Mouse (Mus musculus) heart, embryonic 10.5 days (tissue): Measurements from ENCODE around the gene Oas1h. TPM values are rescaled to one million over a fixed set of nuclear protein-coding genes. Genes with fewer than 3 reads are reported as not detected.
A peak's percentile ranks its signal among the peaks of the same experiment; 100 is the strongest.
"Not testable (repeated sequence)": the region's sequence is repeated elsewhere in the genome, so short reads cannot be mapped to it uniquely, and the experiment has no call there.

Experiments
- DNase-seq: peaks from one replicate; pipeline ENCODE4 v3.0.0-alpha.2; 2017; ENCODE audit warnings: low spot score
- H3K27ac ChIP-seq: fragments of 300-500 bp; sonication (generic); 2 replicates; pipeline ENCODE4 v1.5.1; 2016; ENCODE audit warnings: mild to moderate bottlenecking
- H3K27me3 ChIP-seq: fragments of 300-500 bp; sonication (generic); 2 replicates; pipeline ENCODE4 v1.6.1; 2016; ENCODE audit warnings: mild to moderate bottlenecking; ENCODE audit not compliant: poor library complexity, insufficient read depth, severe bottlenecking
- H3K36me3 ChIP-seq: fragments of 300-500 bp; sonication (generic); 2 replicates; pipeline ENCODE4 v1.6.1; 2016; ENCODE audit warnings: mild to moderate bottlenecking, moderate library complexity
- H3K4me1 ChIP-seq: fragments of 300-500 bp; sonication (generic); 2 replicates; pipeline ENCODE4 v1.6.1; 2016; ENCODE audit warnings: mild to moderate bottlenecking
- H3K4me3 ChIP-seq: fragments of 300-500 bp; sonication (generic); 2 replicates; pipeline ENCODE4 v1.5.1; 2016; ENCODE audit warnings: mild to moderate bottlenecking, moderate library complexity
- H3K9me3 ChIP-seq: fragments of 300-500 bp; sonication (generic); 2 replicates; pipeline ENCODE4 v1.6.1; 2016; ENCODE audit warnings: mild to moderate bottlenecking, moderate library complexity
- WGBS: fragments of 180-500 bp; shearing (Covaris S2); methylation state at CpG from one replicate; pipeline ENCODE4 v1.1.7; 2016; 5-methylcytosine and 5-hydroxymethylcytosine counted together
- polyA plus RNA-seq: library from polyadenylated mRNA; unstranded; fragments of >200 nt; fragmentation: Nextera tagmentation; extraction: Ambion mirVana; gene quantifications from 2 replicates; pipeline ENCODE4 v1.2.1, GENCODE M21; 2016

The Oas1h gene
- polyA plus RNA-seq, 1 experiment from 2014 or later = not detected

- not testable (repeated sequence) for H3K27me3 ChIP-seq, H3K9me3 ChIP-seq, H3K36me3 ChIP-seq, H3K4me3 ChIP-seq, H3K27ac ChIP-seq, H3K4me1 ChIP-seq
- DNase-seq = peak; percentile 50
- WGBS = 70% methylated on average over 2 of the region's 2 CpGs
Observed at GRCm38 (mm10) chr5:120891566-120892242, 30.5 kb downstream of the Oas1h start.

- DNase-seq = peak; percentile 14
- WGBS = 63% methylated on average over 2 of the region's 2 CpGs
- no peak overlapping the region for H3K4me3 ChIP-seq
- no peaks in the 10 kb centered on the region for H3K27me3 ChIP-seq
- no peaks in the 10 kb centered on the region for H3K4me1 ChIP-seq
- H3K27ac ChIP-seq = no peak overlapping the region
- H3K36me3 ChIP-seq = no peaks in the 10 kb centered on the region
- H3K9me3 ChIP-seq = no peaks in the 10 kb centered on the region
Observed at GRCm38 (mm10) chr5:120892243-120892660, 31.0 kb downstream of the Oas1h start.

- not testable (repeated sequence) for H3K4me1 ChIP-seq, H3K27me3 ChIP-seq, H3K4me3 ChIP-seq, H3K36me3 ChIP-seq, H3K9me3 ChIP-seq, H3K27ac ChIP-seq
- WGBS = 81% methylated on average over 4 of the region's 4 CpGs
- peak; percentile 58 for DNase-seq
Observed at GRCm38 (mm10) chr5:120893866-120894265, 32.6 kb downstream of the Oas1h start.

GRCm38 (mm10) chr5:120894692-120895091 lies 33.5 kb downstream of the Oas1h start:
- not testable (repeated sequence) for H3K36me3 ChIP-seq, H3K27ac ChIP-seq, H3K9me3 ChIP-seq, H3K27me3 ChIP-seq, H3K4me3 ChIP-seq, H3K4me1 ChIP-seq, DNase-seq
- WGBS = 68% methylated on average over 2 of the region's 2 CpGs

- H3K36me3 ChIP-seq = no peaks in the 10 kb centered on the region
- no peaks in the 10 kb centered on the region for H3K27me3 ChIP-seq
- H3K9me3 ChIP-seq = no peaks in the 10 kb centered on the region
- WGBS = 79% methylated on average over 11 of the region's 11 CpGs
- H3K4me1 ChIP-seq = no peaks in the 10 kb centered on the region
- no peak overlapping the region for H3K27ac ChIP-seq
- DNase-seq = peak; percentile 63
- H3K4me3 ChIP-seq = no peak overlapping the region
Observed at GRCm38 (mm10) chr5:120895231-120895900, 34.1 kb downstream of the Oas1h start.

GRCm38 (mm10) chr5:120898307-120898706 lies 37.1 kb downstream of the Oas1h start:
- H3K4me3 ChIP-seq = no peak overlapping the region
- no peak overlapping the region for H3K27ac ChIP-seq
- no peaks in the 10 kb centered on the region for H3K4me1 ChIP-seq
- 80% methylated on average over 6 of the region's 6 CpGs for whole genome bisulfite sequencing
- H3K36me3 ChIP-seq = no peaks in the 10 kb centered on the region
- H3K27me3 ChIP-seq = no peaks in the 10 kb centered on the region
- DNase-seq = peak; percentile 47
- H3K9me3 ChIP-seq = no peaks in the 10 kb centered on the region

- Histone ChIP-seq H3K4me1 (no peaks in the 10 kb centered on the region), H3K36me3 (no peaks in the 10 kb centered on the region), H3K27me3 (no peaks in the 10 kb centered on the region), H3K9me3 (no peaks in the 10 kb centered on the region), H3K27ac (no peak overlapping the region), H3K4me3 (no peak overlapping the region)
- DNase-seq = peak; percentile 35
Observed at GRCm38 (mm10) chr5:120898726-120899125, 37.5 kb downstream of the Oas1h start.

- H3K27me3 ChIP-seq = no peaks in the 10 kb centered on the region
- WGBS = 43% methylated on average over 1 of the region's 1 CpGs
- H3K36me3 ChIP-seq = no peaks in the 10 kb centered on the region
- H3K27ac ChIP-seq = no peak overlapping the region
- no peaks in the 10 kb centered on the region for H3K9me3 ChIP-seq
- no peak overlapping the region for H3K4me3 ChIP-seq
- no peaks in the 10 kb centered on the region for H3K4me1 ChIP-seq
- peak; percentile 35 for DNase-seq
Observed at GRCm38 (mm10) chr5:120900666-120901065, 39.4 kb downstream of the Oas1h start.

- no peak overlapping the region for H3K27ac ChIP-seq
- DNase-seq = peak; percentile 27
- no peak overlapping the region for H3K4me3 ChIP-seq
- 87% methylated on average over 5 of the region's 5 CpGs for WGBS
- no peaks in the 10 kb centered on the region for H3K9me3 ChIP-seq
- H3K4me1 ChIP-seq = no peaks in the 10 kb centered on the region; the same call in 1 of the 2 replicates
- no peaks in the 10 kb centered on the region for H3K36me3 ChIP-seq
- no peaks in the 10 kb centered on the region for H3K27me3 ChIP-seq
Observed at GRCm38 (mm10) chr5:120902056-120902455, 40.8 kb downstream of the Oas1h start.

- WGBS = 30% methylated on average over 9 of the region's 12 CpGs
- not testable (repeated sequence) for H3K4me1 ChIP-seq, H3K36me3 ChIP-seq, H3K4me3 ChIP-seq, H3K27me3 ChIP-seq, H3K27ac ChIP-seq, H3K9me3 ChIP-seq
- DNase-seq = peak; percentile 71
Observed at GRCm38 (mm10) chr5:120906791-120907733, 45.8 kb downstream of the Oas1h start, which contains the start of gene Oas1a. Oas1a (minus strand) TSS chr5:120907521.

- Histone ChIP-seq H3K4me3 (no peak overlapping the region), H3K27me3 (no peaks in the 10 kb centered on the region), H3K9me3 (no peaks in the 10 kb centered on the region), H3K27ac (no peak overlapping the region), H3K4me1 (no peaks in the 10 kb centered on the region; the same call in 1 of the 2 replicates), H3K36me3 (no peaks in the 10 kb centered on the region)
- 46% methylated on average over 7 of the region's 7 CpGs for WGBS
- peak; percentile 53 for DNase-seq
Observed at GRCm38 (mm10) chr5:120908196-120908920, 47.1 kb downstream of the Oas1h start.

- not testable (repeated sequence) for H3K27me3 ChIP-seq, H3K36me3 ChIP-seq, H3K27ac ChIP-seq, H3K9me3 ChIP-seq, DNase-seq, H3K4me3 ChIP-seq, H3K4me1 ChIP-seq
- WGBS = 49% methylated on average over 8 of the region's 8 CpGs
Observed at GRCm38 (mm10) chr5:120914204-120914603, 53.0 kb downstream of the Oas1h start, which contains the start of gene Oas1d. Oas1d (plus strand) TSS chr5:120914536.
